Mouse (Mus musculus): ENCODE measurements around the gene Clcn6. TPM values are rescaled to one million over a fixed set of nuclear protein-coding genes. Genes with fewer than 3 reads are reported as not detected.
"Not testable (repeated sequence)": the region's sequence is repeated elsewhere in the genome, so short reads cannot be mapped to it uniquely, and the experiment has no call there.

Clcn6 gene
- total RNA-seq, 2 experiments from 2014 or later = 3.9 to 4.6 TPM

- no peak for DNase-seq
- intact Hi-C loops (cut with DNase I) = no loop called here
Measured at GRCm38 (mm10) chr4:148067346-148067745, 28.7 kb upstream of the Clcn6 start.

GRCm38 (mm10) chr4:148066401-148066744 is 27.8 kb upstream of the Clcn6 start:
- intact Hi-C loops (cut with DNase I) = no loop called here
- DNase-seq = peak; percentile 32 to 41

- intact Hi-C loops (cut with DNase I) = no loop called here
- DNase-seq = no peak
Measured at GRCm38 (mm10) chr4:148065702-148066400, 27.2 kb upstream of the Clcn6 start.

GRCm38 (mm10) chr4:148061086-148061480 is 22.5 kb upstream of the Clcn6 start:
- no peak for DNase-seq
- intact Hi-C loops (cut with DNase I) = no loop called here

GRCm38 (mm10) chr4:148060120-148061085 is 21.8 kb upstream of the Clcn6 start:
- intact Hi-C loops (cut with DNase I) = no loop called here
- no peak for DNase-seq

- no peak for DNase-seq
- intact Hi-C loops (cut with DNase I) = no loop called here
Measured at GRCm38 (mm10) chr4:148058993-148059392, 20.4 kb upstream of the Clcn6 start.

- DNase-seq = no peak
- intact Hi-C loops (cut with DNase I) = no loop called here
Measured at GRCm38 (mm10) chr4:148058218-148058819, 19.7 kb upstream of the Clcn6 start.

GRCm38 (mm10) chr4:148057661-148058209 is 19.1 kb upstream of the Clcn6 start:
- no peak for DNase-seq
- intact Hi-C loops (cut with DNase I) = no loop called here

- DNase-seq = peak; percentile 73 to 82
- intact Hi-C loops (cut with DNase I) = no loop called here
Measured at GRCm38 (mm10) chr4:148056801-148057200, 18.2 kb upstream of the Clcn6 start.

GRCm38 (mm10) chr4:148056246-148056645 is 17.6 kb upstream of the Clcn6 start:
- intact Hi-C loops (cut with DNase I) = no loop called here
- DNase-seq = no peak

- no peak for DNase-seq
- intact Hi-C loops (cut with DNase I) = loop anchor here (2.0 kb wide), 1 partner anchor 14 kb away; no protein-coding TSS in a partner anchor
Measured at GRCm38 (mm10) chr4:148054961-148055695, 16.5 kb upstream of the Clcn6 start.

- no peak for DNase-seq
- intact Hi-C loops (cut with DNase I) = no loop called here
Measured at GRCm38 (mm10) chr4:148053417-148053920, 14.8 kb upstream of the Clcn6 start.

- intact Hi-C loops (cut with DNase I) = no loop called here
- no peak for DNase-seq
Measured at GRCm38 (mm10) chr4:148052976-148053375, 14.4 kb upstream of the Clcn6 start.

GRCm38 (mm10) chr4:148051886-148052285 is 13.3 kb upstream of the Clcn6 start:
- intact Hi-C loops (cut with DNase I) = no loop called here
- no peak for DNase-seq

GRCm38 (mm10) chr4:148051046-148051776 is 12.6 kb upstream of the Clcn6 start:
- intact Hi-C loops (cut with DNase I) = no loop called here

GRCm38 (mm10) chr4:148050396-148050914 is 11.8 kb upstream of the Clcn6 start:
- intact Hi-C loops (cut with DNase I) = not testable (repeated sequence)

More at GRCm38 (mm10) chr4:148051046-148051776, 12.6 kb upstream of the Clcn6 start:
- no peak for DNase-seq

GRCm38 (mm10) chr4:148046450-148047031 is 7.9 kb upstream of the Clcn6 start:
- intact Hi-C loops (cut with DNase I) = no loop called here
- no peak for DNase-seq

More at GRCm38 (mm10) chr4:148050396-148050914, 11.8 kb upstream of the Clcn6 start:
- not testable (repeated sequence) for DNase-seq

- intact Hi-C loops (cut with DNase I) = no loop called here
Measured at GRCm38 (mm10) chr4:148044113-148044512, 5.5 kb upstream of the Clcn6 start.

More at GRCm38 (mm10) chr4:148044113-148044512, 5.5 kb upstream of the Clcn6 start:
- DNase-seq = no peak
